Mouse (Mus musculus) spleen, postnatal 4 days (tissue): ENCODE data around the gene Cs.

Experiments used
- DNase-seq, 2 experiments: peaks; one replicate each; pipeline ENCODE4 v3.0.0; 2022; ENCODE audit warnings: low spot score in 2 of 2

The Cs gene

DNA sequence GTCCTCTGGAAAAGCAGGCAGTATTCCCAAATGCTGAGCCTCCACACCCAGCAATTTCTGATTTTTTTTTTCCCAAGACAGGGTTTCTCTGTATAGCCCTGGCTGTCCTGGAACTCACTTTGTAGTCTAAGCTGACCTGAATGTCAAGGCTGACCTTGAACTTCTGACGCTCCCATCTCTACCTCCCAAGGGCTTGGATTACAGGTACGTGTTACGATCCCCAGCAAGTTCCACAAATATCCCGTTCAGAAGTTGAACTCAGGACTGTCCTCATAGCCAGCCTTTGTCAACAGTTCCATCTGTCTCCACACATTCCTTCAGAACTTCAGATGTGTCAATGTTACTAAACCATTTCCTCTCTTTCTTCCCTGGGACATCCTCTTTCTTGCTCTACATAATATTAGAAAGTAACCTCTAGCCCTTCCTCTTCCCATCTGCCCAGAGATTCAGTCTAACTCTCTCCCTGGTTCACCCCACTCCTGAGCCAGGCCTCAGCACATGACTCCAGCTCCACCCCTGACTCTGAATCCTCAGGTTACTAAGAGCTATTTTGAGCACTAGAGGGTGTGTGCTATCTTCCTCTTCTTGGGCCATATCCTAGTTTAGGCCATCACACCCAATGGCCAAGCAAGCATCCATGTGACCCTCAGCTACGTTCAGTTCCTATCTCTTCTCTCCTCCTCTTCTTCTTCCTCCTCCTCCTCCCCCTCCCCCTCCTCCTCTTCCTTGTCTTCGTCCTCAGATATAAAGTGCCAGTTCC is 35.6 kb downstream of the Cs start:
- DNase-seq, result no peak

GRCm38 (mm10) chr10:128374393-128374792 is 36.9 kb downstream of the Cs start:
- no peak for DNase-seq

DNA sequence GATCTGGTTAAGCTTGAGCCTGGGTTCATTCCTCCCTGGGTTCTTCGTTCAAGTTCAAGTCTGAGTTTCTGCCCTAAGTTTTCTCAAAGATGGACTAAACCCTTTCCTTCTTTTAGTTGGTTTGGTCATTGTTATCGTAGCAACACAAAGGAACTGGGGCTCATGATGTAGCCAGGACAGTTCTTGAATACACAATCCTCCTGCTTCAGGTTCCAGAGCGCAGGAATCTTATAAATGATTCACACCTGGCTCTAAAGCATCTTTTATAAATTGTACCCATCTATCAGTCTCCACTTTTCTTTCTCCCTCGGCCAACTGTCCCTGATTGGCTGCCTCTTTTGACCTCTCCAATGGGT is 38.5 kb downstream of the Cs start:
- no peak for DNase-seq

DNA sequence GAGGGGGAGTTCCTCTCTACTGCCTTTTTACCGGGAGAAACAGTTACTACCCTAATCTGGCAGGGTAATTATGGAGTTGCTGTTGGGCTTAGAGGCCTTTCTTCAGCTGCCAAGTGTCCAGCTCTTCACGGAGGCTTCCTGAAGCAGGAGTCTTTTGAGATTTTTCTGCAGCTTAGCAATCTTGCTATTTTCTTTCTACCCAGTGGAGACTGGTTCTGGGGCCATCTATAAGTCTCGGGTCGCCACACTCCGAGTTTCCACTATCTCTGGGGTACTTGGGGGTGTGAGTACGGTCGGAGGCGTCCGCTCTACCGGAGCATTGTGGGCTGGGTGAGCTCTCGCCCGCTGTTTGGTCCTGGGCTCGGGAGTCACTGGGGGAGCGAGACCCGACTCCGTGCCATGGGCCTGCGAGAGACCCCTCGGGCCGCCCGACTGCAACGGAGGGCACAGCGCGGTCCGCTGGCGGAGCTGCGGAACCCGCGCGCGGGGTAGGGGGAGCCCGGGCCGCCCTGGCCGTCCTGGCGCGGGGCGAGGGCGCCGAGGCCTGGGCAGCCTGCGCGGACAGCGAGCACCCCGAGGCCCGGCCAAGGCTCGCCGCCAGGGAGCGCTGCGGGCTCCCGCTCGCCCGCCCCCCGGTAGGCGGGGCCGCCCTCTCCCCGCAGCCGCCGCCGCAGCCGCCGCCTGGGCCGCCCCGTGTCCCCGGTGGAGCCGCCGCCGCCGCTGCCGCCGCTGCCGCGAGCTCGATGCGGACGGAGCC is 39.1 kb downstream of the Cs start, which contains the start of gene Ankrd52:
TSS of gene Ankrd52 (plus strand) at position 661 of the 757 bp plus-strand sequence.
- peak; percentile 89 to 96 for DNase-seq

- DNase-seq, result peak in 1 of 2 experiments; percentile 54
These were observed 39.8 kb downstream of the Cs start for GRCm38 (mm10) chr10:128377222-128377939.

GRCm38 (mm10) chr10:128377940-128378448 is 40.5 kb downstream of the Cs start:
- no peak for DNase-seq

DNA sequence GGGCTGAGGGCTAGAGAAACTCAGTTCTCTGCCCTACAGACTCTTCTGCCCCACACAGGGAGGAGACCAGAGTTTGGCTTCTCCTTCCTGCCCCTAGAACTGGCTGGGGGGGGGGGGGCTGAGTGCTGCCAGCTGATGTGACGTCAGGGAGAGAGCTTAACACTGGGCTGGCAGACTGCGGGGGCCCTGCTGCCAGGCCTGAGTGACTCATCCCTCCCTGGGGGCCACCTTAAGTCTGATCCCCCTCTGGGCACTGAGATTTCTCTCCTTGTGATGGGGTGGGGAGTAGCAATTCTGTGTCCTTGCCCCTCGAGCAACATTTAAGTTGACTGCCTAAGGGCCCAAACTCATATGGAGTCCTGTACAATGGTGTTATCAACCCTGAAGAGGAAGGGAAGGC is 40.9 kb downstream of the Cs start:
- peak in 1 of 2 experiments; percentile 59 for DNase-seq

DNA sequence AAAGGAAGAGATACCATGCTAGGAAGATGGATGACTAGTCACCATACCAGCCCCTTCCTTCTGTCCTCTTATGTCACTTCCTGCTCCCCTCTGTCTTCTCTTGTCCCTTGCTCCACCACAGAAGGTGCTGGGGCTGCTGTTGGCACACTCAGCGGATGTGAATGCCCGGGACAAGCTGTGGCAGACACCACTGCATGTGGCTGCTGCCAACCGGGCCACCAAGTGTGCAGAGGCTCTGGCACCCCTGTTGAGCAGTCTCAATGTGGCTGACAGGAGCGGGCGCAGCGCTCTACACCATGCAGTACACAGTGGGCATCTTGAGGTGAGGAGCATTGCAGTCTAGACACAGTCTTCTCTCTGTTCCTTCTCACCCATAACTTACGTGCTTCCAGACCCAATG is 41.7 kb downstream of the Cs start:
- peak in 1 of 2 experiments; percentile 59 for DNase-seq

DNA sequence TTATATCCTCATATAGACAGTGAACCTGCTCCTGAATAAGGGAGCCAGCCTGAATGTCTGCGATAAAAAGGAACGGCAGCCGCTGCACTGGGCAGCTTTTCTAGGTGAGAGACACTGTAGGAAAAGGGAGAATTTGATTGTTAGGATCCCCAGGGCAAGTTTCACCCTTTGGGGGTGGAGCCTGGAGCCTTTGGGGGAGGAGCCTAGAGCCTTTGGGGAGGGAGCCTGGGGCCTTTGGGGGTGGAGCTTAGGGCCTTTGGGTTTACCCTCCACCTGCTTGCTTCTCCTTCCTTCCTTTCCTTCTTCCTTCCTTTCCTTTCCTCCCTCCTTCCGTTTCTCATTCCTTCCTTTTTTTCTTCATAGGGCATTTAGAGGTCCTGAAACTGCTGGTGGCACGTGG is 43.0 kb downstream of the Cs start:
- DNase-seq, result peak in 1 of 2 experiments; percentile 64

DNA sequence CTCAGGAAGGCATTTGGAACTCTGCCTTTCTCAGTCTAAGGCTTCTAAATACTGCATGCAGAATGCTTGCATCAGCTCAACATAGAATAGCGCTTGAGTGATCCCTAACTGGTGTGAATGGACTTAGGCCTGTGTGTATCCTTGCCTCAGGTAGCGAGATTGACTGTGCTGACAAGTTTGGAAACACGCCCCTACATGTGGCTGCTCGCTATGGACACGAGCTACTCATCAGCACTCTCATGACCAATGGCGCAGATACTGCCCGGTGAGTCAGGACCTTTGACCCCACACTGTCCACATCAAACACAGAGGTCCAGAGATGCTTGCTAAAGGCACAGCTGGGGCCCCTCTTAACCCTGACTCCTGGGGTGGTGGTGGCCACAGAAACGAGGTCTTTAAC is 44.9 kb downstream of the Cs start:
- DNase-seq, result no peak

DNA sequence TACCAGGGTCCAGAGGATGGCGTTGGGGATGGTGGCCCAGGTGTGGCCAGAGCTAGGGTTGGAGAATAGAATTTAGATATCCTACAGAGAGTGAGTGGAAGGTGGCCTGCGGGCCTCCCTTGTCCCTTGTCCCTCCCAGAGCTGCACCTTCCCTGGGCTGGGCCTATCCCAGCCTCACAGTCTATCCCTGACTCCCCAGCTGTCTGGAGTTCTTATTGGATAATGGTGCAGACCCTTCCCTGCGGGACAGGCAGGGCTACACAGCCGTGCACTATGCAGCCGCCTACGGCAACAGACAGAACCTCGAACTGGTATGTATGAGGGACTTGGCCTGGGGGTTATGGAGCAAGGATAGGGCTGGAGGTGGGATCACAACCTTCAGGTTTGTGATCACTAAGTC is 48.4 kb downstream of the Cs start:
- DNase-seq, result no peak

- DNase-seq, result no peak
These were observed 51.4 kb downstream of the Cs start for GRCm38 (mm10) chr10:128388941-128389340.

- no peak for DNase-seq
These were observed 52.0 kb downstream of the Cs start for GRCm38 (mm10) chr10:128389570-128389969.

GRCm38 (mm10) chr10:128390366-128390765 is 52.8 kb downstream of the Cs start:
- peak in 1 of 2 experiments; percentile 62 for DNase-seq

- DNase-seq, result no peak
These were observed 54.3 kb downstream of the Cs start for GRCm38 (mm10) chr10:128391850-128392249.

DNA sequence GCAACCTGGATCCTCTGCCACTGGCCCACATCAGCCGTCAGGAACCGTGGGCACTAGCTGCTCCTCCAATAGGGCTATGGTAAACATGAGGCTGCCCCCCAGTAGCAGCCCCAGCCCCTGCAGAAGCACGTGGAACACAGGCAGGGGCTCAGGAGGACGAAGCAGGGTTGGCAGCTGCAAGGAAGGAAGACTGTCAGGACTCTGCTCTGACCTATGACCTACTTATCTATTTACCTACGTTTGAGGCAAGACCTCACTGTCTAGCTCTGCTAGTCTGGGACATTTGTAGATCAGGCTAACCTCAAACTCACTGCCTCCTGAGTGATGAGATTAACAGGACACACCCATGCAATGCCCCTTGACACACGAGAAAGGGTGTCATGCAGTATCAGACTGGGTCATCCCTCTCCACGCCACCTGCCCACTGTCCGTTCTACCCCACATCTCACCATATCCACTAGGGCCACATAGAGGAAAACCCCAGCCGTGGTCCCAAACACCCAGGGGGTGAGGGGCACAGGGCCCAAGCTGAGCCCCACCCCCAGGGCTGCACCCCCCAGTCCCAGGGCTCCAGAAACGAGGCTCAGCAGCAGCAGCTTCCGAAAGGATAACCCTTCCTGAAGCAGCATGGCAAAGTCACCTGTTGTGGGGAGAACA is 58.6 kb downstream of the Cs start:
- peak in 1 of 2 experiments; percentile 57 for DNase-seq

DNA sequence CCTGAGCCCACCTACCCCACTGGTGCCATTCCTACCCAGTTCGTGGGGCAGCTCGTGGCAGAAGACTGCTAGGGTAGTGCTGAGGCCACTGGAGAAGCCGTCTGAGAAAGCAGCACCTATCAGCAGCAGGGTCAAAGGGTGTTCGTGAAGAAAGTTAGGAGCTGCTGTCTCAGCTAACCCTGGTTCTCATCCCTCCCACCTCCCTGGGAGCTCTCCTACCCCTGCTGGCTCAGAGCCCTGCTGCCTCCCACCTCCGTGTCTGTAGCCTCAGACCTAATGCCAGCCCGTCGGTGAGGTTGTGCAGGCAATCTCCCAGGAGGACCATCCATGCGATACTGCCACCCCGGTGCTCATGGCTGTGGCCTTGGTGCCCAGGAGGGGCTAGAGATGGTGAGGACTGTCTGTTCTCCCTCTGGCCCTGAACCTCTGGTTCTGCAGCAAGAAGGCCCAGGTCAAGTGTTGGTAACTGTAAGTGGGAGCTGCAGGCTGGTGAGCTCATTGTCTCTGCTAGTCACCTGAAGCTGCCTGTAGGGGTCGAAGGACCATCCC is 59.3 kb downstream of the Cs start:
- DNase-seq, result peak in 1 of 2 experiments; percentile 57

DNA sequence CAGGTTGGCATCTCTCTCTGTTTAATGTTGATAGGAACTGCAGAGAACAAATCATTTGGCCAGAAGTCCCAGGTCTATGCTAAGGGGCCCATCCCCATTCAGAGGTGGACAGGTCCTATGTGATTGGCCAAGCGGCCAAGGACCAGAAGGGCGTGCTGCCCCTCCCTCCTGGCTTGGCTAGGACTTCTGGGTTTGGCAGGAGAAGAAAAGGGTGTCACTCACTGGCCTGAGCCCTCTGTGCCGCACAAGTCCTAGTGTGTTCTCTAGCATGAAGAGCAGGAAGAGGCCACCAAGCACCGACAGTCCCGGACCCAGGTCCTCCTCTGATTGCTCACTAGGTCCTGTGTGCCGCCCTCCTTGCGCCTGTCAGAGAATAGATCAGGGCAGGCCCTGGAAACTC is 59.9 kb downstream of the Cs start:
- DNase-seq, result no peak

DNA sequence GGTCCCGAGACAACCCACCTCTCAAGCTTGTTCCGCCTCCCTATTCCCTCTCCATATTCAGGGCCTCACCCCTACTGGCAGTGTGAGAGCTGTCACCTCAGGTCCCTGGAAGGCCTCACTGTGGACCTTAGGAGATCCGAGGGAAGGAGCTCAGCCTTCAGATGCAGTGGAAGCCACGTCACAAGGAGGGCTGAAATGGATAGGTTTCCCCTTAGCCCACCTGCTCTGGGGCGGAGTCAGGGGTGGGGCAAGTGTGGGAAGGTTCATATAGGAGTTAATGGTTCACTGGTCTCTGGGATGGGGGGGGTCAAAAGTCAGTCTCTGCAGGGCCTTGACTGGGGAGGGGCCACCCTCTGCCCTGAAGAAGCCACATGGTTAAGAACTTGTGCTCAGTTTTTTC is 62.8 kb downstream of the Cs start:
- no peak for DNase-seq

DNA sequence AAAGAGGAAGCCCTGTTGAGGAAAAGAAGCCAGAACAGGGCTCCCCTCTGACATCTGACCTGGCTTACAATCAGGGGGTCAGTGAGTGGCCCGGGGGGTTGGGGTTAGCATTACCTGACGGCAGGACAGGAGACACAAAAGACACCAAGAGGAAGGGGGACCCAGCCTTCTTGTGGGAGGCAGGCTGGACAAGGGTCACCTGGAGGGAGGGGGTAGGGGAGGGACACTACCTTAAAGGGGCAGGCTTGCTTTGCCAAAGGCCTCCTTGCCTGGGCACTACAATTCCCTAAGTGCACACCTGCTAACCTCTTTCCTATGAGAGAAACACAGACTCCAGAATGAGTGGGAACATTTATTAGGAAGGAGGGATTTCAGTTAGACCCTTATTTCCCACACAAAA is 63.5 kb downstream of the Cs start, which contains the start of gene Slc39a5:
TSS of gene Slc39a5 (minus strand) at position 174 of the 400 bp plus-strand sequence.
- DNase-seq, result no peak

DNA sequence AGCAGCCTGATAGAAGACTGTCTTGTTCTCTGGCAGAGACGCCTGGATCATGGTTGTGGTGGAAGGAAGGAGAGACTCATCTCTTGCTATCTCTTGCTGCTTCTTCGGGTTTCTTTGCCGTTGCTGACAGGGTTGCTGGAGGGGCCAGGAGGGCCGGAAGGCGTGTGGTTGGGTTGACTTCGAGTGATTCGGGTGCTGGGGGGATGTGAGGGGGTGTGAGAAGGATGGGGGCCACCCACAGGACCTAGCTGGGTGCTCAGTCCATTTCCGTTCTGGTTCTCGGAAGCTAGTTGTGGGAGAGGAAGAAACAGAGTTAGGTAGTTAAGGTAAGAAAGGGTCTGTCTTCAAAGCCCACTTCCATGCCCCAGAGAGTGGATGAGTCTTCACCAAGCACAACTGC is 64.1 kb downstream of the Cs start:
- DNase-seq, result no peak
